Mouse (Mus musculus) megakaryocyte, adult 5-6 weeks (primary cell): ENCODE data around the gene Gm20388. TPM values are rescaled to one million over a fixed set of nuclear protein-coding genes. Genes with fewer than 3 reads are reported as not detected.

Source experiments
- ATAC-seq: 2 replicates; pipeline ENCODE4 v1.8.0; 2016; ENCODE audit warnings: mild to moderate bottlenecking, inconsistent platforms; ENCODE audit not compliant: poor library complexity, severe bottlenecking
- total RNA-seq, 2 experiments: library from RNA; stranded (forward) in 1 of 2; stranded (reverse) in 1 of 2; fragments of 153-499, 151-499 nt in 1 of 2; fragments of 221-1000, 200-1000 nt in 1 of 2; gene quantifications; 2 replicates each; pipeline versions ENCODE4 v1.2.3 to v1.2.4; 2015 to 2017

Gm20388 gene
- total RNA-seq, 2 experiments from 2014 or later, result 7.6 to 15.5 TPM

DNA sequence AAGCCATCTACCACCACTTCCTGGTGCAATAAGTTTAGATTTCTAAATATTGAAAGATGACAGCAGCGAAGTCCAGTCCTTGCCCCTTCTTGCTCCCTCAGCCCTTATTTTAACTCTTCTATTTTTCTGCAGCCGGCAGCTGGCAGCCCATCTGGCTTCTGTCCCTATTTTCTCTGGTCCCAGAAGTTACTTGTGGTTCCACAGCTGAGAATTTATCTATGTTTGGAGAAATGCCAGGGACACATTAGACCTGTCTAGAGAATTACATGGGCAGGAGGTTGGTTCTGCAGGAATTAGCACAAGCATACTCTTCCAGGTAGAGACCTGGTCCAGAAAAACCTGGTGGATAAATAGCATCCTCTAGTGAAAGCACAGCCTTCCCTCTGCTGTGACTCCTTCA lies 3967.2 kb downstream of the Gm20388 start:
- ATAC-seq, result no peak

DNA sequence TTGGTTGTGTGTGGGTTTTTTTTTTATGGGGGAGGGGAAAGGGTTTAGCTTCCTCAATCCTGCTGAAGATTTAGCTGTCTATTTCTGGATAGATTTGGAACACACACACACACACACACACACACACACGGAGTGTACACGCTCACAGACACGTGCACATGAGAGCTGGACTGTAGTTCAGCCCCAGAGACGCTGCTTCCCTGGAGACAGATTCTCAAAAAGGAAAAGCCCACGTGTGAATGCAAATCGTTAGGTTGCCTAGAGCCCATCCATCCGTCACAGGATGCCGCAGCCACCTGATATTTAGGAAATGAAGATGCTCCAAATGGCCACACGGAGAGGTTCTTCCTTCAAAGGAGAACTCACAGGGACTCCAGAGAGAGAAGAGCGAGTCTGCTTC lies 3969.6 kb downstream of the Gm20388 start:
- ATAC-seq, result no peak

- ATAC-seq, result no peak
These were observed 3970.2 kb downstream of the Gm20388 start for GRCm38 (mm10) chr8:123880821-123881350.

DNA sequence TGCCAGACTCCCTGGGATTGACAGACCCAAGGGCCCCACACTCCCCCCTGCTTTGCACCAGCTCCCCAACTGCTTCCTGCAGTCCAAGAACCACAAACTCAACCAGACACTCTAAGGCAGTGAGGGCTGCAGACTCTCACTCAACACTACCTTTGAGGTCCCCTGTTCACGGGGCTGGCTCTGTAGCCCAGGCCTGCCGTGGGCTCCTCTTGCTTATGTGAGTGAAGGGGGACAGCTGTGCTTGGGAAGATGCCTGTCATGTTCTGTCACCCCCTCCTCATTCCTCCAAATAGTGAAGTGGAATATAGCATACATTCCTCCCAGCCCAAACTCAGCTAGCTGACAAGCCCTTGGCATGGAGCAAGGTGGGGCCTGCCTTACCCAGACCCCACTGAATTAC lies 3971.8 kb downstream of the Gm20388 start:
- no peak for ATAC-seq

GRCm38 (mm10) chr8:123883094-123883493 lies 3972.5 kb downstream of the Gm20388 start:
- ATAC-seq, result no peak

DNA sequence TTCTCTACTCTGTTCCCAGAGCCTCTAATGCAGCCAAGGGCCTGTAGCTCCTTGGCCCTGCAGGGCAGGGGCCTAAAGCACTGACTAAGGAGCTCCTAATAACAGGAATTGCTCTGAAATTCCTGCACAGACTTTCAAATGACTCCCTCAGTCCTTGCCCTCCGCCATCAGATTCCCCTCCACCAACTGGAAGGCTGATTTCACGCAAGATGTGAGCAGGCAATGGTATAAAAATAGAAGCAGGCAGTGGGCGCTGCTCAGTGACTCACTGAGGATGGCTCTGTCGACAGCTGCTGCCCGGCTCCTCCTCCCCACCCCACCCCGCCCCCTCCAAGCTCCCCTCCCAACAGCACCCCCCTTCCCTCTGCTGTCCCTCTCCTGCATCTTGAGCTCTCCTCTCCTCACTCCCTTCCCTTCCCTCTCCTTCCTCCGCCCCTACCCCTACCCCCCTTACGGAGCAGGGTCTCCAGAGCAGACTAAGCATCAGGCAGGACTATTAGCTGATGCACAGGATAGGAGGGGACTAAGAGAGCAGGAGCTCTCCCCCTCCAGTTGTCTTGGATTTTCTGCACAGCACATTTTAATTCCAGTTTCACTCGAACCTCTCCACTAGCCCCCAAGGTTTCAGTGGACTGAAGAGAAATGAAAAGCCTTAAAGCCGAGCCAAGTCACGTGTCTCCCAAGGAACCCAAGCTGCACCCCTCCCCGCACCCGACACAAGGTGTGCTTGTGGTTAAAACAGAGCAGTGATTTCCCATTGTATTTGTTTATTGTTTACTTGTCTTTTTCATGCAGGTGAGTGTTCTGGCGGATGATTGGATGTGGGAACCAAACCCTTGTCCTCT lies 3974.3 kb downstream of the Gm20388 start:
- ATAC-seq, result no peak

DNA sequence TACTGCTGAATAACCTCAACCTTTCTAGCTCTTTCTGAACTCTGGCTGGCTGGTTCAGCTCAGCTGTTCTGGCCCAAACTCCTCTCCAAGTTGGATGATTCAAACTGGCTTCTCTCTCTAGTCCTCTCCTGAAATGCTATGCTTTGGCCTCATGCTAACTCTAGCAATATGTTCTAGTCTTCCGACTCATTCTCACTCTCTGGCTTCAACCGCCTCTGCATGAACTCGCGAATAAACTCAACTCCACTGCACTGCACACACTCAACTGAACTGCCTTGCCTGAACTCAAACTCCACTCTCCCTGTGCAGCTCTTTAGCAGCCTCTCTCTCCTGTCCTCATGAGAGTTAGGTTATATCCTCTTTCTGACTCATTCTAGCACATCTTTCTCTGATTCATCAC lies 3976.5 kb downstream of the Gm20388 start:
- ATAC-seq, result no peak

DNA sequence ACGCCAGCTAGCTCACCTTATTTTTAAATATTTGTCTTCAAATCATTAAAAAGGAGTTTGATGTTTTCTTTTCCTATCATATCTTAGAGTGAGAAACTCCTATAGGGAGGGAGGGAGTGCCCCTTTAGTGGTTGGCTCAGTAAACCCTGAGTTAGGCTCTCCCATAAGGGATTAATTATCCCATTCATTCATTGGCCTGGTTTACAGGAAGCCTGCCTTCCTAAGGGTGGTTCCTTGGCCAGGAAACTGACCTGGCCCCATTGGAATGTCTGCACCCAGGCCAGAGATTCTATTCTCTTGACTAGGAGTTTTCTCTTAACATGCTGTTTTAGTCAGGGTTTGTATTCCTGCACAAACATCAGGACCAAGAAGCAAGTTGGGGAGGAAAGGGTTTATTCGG lies 3977.3 kb downstream of the Gm20388 start:
- ATAC-seq, result no peak

DNA sequence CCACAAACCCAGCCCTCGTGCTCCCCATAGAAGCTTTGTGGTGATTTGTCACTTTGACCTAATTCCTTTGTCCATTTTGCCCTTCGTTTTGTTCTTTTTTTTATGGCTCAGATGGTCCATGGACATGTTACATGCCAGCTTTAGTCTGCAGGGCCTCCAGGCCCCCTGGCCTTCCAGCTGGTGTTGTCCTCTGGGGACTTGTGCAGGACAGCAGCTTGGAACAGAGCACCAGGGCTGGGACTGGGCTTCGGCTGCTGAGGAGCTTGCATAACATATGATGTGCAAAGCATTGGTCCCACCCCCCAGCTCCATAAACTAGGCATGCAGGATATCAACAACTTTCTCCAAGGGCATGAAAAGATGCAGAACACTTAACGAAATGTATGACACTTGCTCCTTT lies 3979.2 kb downstream of the Gm20388 start:
- ATAC-seq, result no peak

DNA sequence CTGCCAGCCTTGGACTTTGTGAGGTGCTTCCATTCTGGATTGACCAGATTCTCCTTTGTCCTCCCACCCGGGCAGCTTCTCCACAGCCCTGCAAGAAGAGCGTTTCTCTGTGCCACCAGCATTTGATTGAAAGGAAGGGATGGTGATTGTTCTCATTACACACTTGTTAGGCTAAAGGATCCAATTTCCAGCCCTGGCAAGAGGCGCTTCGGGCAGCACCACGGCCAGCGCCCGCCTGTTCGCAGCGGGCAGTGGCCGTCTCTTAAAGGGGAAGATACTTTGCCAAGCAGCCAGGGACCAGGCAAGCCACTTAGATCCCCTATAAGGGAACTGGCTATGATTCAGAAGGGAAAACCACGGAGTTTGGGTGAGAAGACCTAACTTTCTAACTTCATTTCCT lies 3980.6 kb downstream of the Gm20388 start:
- no peak for ATAC-seq

DNA sequence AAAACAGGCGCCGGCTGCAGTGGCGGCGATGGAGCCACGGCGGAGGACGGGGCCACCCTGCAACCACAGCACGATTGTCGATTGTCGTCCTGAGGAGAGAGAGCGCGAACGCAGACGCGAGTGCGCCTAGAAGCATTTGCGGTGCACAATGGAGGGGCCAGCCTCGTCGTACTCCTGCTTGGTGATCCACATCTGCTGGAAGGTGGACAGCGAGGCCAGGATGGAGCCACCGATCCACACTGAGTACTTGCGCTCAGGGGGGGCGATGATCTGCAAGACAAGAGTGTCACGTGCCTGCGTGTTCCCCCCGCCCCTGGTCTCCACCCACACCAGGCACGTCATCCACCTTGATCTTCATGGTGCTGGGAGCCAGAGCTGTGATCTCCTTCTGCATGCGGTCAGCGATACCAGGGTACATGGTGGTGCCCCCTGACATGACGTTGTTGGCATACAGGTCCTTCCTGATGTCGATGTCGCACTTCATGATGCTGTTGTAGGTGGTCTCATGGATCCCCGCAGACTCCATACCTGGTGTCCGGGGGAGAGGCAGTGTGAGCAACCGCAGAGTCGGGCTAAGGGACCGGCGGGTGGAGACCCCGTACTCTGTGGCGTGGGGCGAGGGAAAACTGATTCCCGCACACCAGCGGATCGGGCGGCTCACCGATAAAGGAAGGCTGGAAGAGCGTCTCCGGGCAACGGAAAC lies 3981.4 kb downstream of the Gm20388 start:
- ATAC-seq, result no peak

DNA sequence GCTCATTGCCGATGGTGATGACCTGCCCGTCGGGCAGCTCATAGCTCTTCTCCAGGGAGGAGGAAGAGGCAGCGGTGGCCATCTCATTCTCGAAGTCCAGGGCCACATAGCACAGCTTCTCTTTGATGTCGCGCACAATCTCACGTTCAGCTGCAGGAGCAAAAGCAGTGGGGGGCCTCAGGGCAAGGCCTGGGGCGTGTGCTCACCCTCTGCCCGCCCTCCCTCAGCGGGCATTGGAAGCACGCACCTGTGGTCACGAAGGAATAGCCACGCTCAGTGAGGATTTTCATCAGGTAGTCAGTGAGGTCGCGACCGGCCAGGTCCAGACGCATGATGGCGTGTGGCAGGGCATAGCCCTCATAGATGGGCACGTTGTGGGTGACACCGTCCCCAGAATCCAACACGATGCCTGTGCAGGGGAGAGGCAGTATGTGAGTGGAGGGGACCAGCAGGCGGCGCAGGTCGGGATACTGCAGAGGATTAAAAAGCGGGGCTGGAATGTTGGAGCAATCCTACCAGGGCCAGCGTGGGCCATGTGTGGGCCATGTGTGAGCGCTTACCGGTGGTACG lies 3982.0 kb downstream of the Gm20388 start:
- no peak for ATAC-seq

DNA sequence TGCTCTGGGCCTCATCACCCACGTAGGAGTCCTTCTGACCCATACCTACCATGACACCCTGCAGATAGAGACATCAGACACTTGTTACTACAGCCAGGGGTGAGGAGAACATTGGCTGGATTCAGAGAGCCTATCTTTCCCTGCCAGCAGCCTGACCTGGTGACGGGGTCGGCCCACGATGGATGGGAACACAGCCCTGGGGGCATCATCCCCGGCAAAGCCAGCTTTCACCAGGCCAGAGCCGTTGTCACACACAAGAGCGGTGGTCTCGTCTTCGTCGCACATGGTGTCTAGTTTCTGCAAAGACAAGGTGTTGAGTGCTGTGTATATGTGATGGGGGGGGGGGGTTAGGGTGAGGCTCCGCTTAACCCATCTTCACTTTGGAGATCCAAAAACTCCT lies 3982.8 kb downstream of the Gm20388 start:
- no peak for ATAC-seq

- no peak for ATAC-seq
These were observed 3984.0 kb downstream of the Gm20388 start, which contains the start of gene Acta1 for GRCm38 (mm10) chr8:123894502-123895097. Gene Acta1 (minus strand): TSS chr8:123894751.

- ATAC-seq, result no peak
These were observed 3984.6 kb downstream of the Gm20388 start for GRCm38 (mm10) chr8:123895230-123895629.

DNA sequence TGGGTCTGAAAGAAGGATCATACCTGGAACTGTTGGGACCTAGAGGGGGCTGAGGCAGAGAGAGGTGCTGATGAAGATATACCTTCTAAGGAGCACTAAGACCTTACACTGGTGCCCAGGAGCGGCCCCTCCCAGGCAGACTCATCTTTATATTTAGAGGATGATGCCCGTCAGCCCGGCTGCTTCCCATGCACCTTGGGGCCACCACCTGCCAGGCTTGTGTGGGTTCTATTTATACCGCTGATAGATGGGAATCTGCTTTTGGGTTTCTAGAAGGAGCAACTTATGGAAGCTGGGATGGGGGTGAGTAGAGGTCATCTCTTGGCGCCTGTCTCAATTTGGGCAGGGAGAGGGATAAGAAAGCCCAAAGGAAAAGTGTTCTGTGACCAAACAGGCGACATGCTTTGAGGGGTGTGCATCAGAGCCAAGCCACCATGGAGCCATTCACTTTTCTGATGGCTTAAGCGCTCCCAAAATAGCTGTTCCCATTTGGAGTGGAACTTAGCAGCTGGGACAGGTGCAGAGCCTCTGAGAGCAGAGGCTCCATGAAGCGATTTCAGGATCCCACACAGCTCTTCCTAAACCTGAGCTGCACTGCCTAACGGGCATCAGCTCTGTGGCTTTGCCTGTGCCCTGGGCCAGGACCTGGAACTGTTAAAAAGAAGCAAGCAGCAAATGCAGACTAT lies 3985.2 kb downstream of the Gm20388 start:
- no peak for ATAC-seq

DNA sequence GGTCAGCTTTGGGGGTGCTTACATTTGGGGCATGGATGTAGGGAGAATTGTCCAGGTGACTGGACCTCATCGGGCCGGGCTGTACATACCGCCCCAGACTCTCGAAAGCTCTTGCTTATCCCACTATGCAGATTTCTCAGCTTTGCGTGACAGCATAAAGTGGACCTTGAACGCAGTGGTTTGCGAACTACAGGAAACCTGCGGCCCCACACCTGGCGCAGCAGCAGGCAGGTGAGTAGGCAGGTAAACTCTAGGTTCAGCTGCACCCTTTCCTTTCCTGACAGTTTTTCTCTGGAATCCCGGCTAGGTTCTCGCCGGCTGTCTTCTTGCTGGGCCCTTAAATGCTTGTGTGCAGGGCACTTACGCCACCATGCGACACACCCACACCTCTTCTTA lies 3985.7 kb downstream of the Gm20388 start:
- ATAC-seq, result no peak

DNA sequence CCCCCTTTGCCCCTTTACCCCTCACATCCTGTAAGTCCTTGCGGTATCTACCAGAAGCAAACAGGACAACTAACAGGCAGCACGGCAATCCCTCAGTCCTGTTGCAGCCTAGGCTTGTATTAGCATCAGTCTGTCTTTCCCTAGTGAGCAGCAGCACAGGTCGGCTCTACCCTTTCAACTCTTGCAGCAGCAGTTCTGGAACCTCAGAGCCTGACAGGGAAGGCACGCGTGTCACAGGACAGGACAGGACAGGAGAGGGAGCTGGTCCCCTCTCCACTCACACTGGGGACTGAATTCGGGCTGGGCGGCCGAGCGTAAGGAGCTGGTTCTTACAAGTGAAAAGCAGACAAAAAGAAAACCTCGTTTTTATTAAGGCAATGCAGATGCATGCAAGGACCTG lies 3986.1 kb downstream of the Gm20388 start:
- no peak for ATAC-seq

GRCm38 (mm10) chr8:123898576-123898975 lies 3987.9 kb downstream of the Gm20388 start:
- no peak for ATAC-seq

DNA sequence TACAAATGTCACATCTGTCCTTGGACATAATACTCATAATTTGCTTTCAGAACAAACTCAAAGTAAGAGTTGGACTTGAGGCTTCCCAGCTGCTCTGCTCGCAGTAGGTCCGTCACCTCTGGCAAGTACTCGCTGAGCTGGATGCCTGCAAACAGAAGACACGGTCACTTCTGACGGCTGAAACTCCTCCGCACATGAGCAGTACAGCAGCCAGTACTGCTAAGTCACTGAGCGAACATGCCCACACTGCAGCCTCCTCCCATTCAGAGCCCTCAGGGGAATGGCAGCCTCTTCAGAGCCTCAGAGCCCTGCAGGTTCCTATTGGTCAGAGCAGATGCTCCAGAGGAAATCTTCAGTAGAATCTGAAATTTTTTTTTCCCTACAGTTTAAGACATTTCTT lies 3988.7 kb downstream of the Gm20388 start:
- no peak for ATAC-seq

DNA sequence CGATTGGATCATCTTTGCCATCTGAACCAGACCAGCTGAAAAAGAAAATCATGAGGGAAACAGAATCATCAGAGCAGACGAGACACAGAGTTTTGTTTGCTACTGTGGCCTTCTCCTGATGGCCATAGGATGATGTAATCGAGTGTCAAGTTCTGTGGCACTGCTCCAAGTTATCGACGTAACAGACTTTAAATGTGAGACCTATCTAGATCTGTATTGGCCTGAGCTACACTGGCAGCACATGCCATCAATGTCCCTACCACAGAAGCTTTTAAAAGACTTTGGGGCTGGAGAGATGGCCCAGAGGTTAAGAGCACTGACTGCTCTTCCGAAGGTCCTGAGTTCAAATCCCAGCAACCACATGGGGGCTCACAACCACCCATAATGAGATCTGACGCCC lies 3992.0 kb downstream of the Gm20388 start:
- ATAC-seq, result no peak
